Mouse (Mus musculus) kidney, adult 2 months (tissue): ENCODE measurements around the gene Nktr. TPM values are rescaled to one million over a fixed set of nuclear protein-coding genes. Genes with fewer than 3 reads are reported as not detected.

Source experiments
- DNase-seq: peaks from one replicate; pipeline ENCODE4 v3.0.0; 2021
- H3K27ac ChIP-seq: fragments of 200-500 bp; 2 replicates; pipeline ENCODE4 v1.5.1; 2012; ENCODE audit warnings: low read depth, low read length, control low read depth, inconsistent platforms; ENCODE audit not compliant: insufficient read depth
- H3K27me3 ChIP-seq: fragments of 200-500 bp; replicated peaks from 2 replicates; pipeline ENCODE4 v1.6.1; 2012; ENCODE audit warnings: mild to moderate bottlenecking, moderate library complexity, low read length, inconsistent platforms; ENCODE audit not compliant: control insufficient read depth, insufficient read depth
- H3K36me3 ChIP-seq: fragments of 200-500 bp; 2 replicates; pipeline ENCODE4 v1.6.1; 2012; ENCODE audit warnings: mild to moderate bottlenecking, moderate library complexity, low read length, inconsistent platforms; ENCODE audit not compliant: control insufficient read depth, insufficient read depth
- H3K4me1 ChIP-seq: fragments of 200-500 bp; 2 replicates; pipeline ENCODE4 v1.6.1; 2011; ENCODE audit warnings: low read length; ENCODE audit not compliant: control insufficient read depth, insufficient read depth
- H3K4me3 ChIP-seq: fragments of 200-500 bp; 2 replicates; pipeline ENCODE4 v1.5.1; 2011; ENCODE audit warnings: mild to moderate bottlenecking, low read depth, low read length, control low read depth; ENCODE audit not compliant: insufficient read depth
- CTCF ChIP-seq: fragments of 200-500 bp; conservative IDR thresholded peaks from 2 replicates; pipeline ENCODE4 v1.5.1; 2011; ENCODE audit warnings: low read depth, mild to moderate bottlenecking, control low read depth, low read length, moderate library complexity, mixed read lengths; ENCODE audit not compliant: insufficient read depth, insufficient read length
- POLR2A ChIP-seq: fragments of 200-500 bp; IDR thresholded peaks from one replicate; pipeline ENCODE4 v1.6.1; 2011; ENCODE audit warnings: low read depth, low read length, control low read depth
- WGBS: fragments of 180-500 bp; shearing (Covaris S2); methylation state at CpG from one replicate; pipeline ENCODE4 v1.1.7; 2018; 5-methylcytosine and 5-hydroxymethylcytosine counted together
- polyA plus RNA-seq: library from polyadenylated mRNA; depleted of rRNA; stranded (reverse); fragments of >200 nt; gene quantifications from 2 replicates; pipeline ENCODE4 v1.2.3, GENCODE M21; 2012

Gene Nktr
- polyA plus RNA-seq, 1 experiment, result 24.8 TPM

GRCm38 (mm10) chr9:121719347-121720331 is 670 bp downstream of the Nktr start:
- H3K4me3 ChIP-seq, result peak overlapping the region; percentile 74
- peak; percentile 36 for DNase-seq

DNA sequence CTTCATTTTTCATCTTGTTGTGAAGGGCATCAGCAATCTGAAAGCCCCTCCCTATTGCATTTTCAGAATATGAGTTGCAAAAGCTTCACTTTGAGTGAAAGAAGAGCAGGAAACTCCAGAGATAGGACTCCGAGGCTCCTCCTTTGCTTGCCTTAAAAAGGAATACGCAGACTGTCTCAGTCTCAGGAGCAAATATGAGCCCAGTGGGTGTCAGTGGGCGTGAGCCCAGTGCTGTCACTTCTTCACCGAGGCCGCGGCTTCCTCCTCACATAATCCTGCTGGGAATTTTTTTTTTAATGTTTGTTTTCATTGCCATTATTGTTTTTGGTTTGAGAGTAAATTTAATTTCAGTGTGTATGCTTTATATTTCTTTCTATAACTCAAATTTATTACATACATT is 21.5 kb downstream of the Nktr start:
- no peak for TF ChIP-seq POLR2A
- TF ChIP-seq CTCF, result no peak
- Histone ChIP-seq H3K36me3 (peaks cover 9% of the 10 kb centered on the region), H3K4me1 (no peaks in the 10 kb centered on the region), H3K27ac (no peak overlapping the region), H3K4me3 (no peak overlapping the region), H3K27me3 (no peaks in the 10 kb centered on the region)
- 80% methylated on average over 6 of the region's 6 CpGs for WGBS
- no peak for DNase-seq

More at GRCm38 (mm10) chr9:121719347-121720331, 670 bp downstream of the Nktr start:
- H3K27me3 ChIP-seq, result no peaks in the 10 kb centered on the region
- H3K27ac ChIP-seq, result peak overlapping the region; percentile 57
- TF ChIP-seq POLR2A (no peak), CTCF (no peak)
- under 1% methylated on average over 84 of the region's 87 CpGs for WGBS
- H3K36me3 ChIP-seq, result no peaks in the 10 kb centered on the region
- H3K4me1 ChIP-seq, result 0 out of 2 replicates have a peak, but pooled peaks cover 5% of the 10 kb centered on the region

GRCm38 (mm10) chr9:121741168-121741567 is 22.2 kb downstream of the Nktr start:
- H3K4me1 ChIP-seq, result no peaks in the 10 kb centered on the region
- no peak for TF ChIP-seq POLR2A
- no peak for TF ChIP-seq CTCF
- 83% methylated on average over 3 of the region's 3 CpGs for whole genome bisulfite sequencing
- no peak for DNase-seq
- H3K4me3 ChIP-seq, result no peak overlapping the region
- no peak overlapping the region for H3K27ac ChIP-seq
- no peaks in the 10 kb centered on the region for H3K27me3 ChIP-seq
- H3K36me3 ChIP-seq, result peaks cover 9% of the 10 kb centered on the region

- no peak overlapping the region for H3K27ac ChIP-seq
- no peak for DNase-seq
- 88% methylated on average over 8 of the region's 8 CpGs for WGBS
- H3K36me3 ChIP-seq, result peaks cover 18% of the 10 kb centered on the region
- no peak for TF ChIP-seq CTCF
- no peak for TF ChIP-seq POLR2A
- no peaks in the 10 kb centered on the region for H3K27me3 ChIP-seq
- no peak overlapping the region for H3K4me3 ChIP-seq
- no peaks in the 10 kb centered on the region for H3K4me1 ChIP-seq
Observed at GRCm38 (mm10) chr9:121744051-121744450, 25.1 kb downstream of the Nktr start.

DNA sequence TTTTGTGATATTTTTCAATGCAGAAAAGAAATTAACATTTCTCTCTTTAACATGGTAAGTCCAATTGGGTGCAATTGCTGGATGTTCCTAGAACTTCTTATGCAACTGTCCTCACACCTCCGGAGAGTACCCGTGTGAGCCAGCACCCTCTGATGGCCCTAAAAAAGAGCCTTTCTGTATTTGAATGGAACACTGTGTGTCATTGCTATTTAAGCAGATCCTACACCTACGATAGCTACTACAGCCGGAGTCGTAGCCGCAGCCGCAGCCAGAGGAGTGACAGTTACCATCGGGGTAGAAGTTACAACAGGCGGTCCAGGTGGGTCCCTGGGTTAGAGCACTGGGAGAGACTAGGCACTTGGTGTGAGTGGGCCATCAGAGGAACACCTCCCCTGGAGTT is 33.8 kb downstream of the Nktr start:
- Histone ChIP-seq H3K27ac (no peak overlapping the region), H3K4me1 (no peaks in the 10 kb centered on the region), H3K27me3 (no peaks in the 10 kb centered on the region), H3K4me3 (no peak overlapping the region), H3K36me3 (peaks cover 12% of the 10 kb centered on the region)
- no peak for DNase-seq
- WGBS, result 94% methylated on average over 9 of the region's 9 CpGs
- TF ChIP-seq POLR2A (no peak), CTCF (no peak)

- TF ChIP-seq CTCF (no peak), POLR2A (no peak)
- H3K27me3 ChIP-seq, result no peaks in the 10 kb centered on the region
- peaks cover 6% of the 10 kb centered on the region for H3K36me3 ChIP-seq
- no peak overlapping the region for H3K27ac ChIP-seq
- 88% methylated on average over 3 of the region's 3 CpGs for WGBS
- no peak overlapping the region for H3K4me3 ChIP-seq
- DNase-seq, result no peak
- H3K4me1 ChIP-seq, result peaks cover 7% of the 10 kb centered on the region
Observed at GRCm38 (mm10) chr9:121754624-121755023, 35.7 kb downstream of the Nktr start.

GRCm38 (mm10) chr9:121756785-121757184 is 37.8 kb downstream of the Nktr start:
- Histone ChIP-seq H3K36me3 (peaks cover 6% of the 10 kb centered on the region), H3K4me1 (peaks cover 7% of the 10 kb centered on the region), H3K27me3 (no peaks in the 10 kb centered on the region), H3K27ac (no peak overlapping the region), H3K4me3 (no peak overlapping the region)
- WGBS, result 85% methylated on average over 3 of the region's 3 CpGs
- TF ChIP-seq POLR2A, result no peak
- TF ChIP-seq CTCF, result no peak
- DNase-seq, result no peak
